Mouse (Mus musculus) spleen, postnatal 0 days (tissue): ENCODE data around the gene Lrrc8d. TPM values are rescaled to one million over a fixed set of nuclear protein-coding genes. Genes with fewer than 3 reads are reported as not detected.

Source experiments
- polyA plus RNA-seq: library from polyadenylated mRNA; unstranded; fragments of >200 nt; fragmentation: Nextera tagmentation; extraction: Ambion mirVana; gene quantifications from 2 replicates; pipeline ENCODE4 v1.2.1, GENCODE M21; 2015

Gene Lrrc8d
- 10.2 and 12.0 TPM in 2 replicates for polyA plus RNA-seq

DNA sequence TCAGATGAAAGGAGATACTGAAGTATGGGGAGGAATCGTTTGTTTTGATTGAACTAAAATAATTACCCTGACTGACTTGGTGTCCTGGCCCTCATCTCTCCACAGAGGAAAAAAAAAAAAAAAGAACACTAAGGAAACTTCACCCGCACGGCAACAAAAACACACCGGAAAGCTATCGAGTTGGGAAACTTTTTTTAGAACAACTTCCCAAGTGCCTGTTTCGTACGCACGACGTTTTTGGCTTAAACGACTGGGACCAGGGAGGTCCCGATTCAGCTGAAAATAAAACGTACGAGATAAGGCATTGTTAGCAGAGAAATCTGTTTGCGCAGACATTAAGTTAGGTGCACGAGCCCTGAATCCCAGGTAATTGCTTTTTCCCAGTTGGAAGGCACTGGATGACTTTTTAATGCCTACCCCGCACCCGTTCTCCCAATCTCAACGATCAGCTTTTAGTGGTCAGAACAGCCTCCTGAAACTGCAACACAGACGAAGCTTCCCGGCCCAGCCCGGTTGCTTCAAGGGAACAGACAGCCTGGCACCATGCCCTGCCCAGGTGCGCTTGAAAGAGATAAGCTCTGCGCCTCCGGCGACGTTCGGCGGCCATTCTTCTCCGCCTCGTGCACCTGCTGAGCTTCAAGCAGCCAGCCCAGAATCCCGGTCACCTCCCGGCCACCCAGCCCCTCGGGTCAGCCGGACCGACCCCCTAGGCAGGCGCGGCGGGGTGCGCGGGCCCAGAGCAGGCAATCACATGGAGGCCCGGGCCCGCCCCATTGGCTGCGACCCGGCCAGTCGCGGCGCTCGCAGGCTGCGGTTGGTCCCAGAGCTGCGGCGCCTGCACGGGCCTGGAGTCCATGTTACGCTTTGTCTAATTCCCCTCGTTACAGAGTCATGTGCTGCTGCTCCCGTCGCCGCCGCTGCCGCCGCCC lies at the start of gene Lrrc8d:
Gene Lrrc8d, plus strand, starts transcription at position 829 of the 929 bp plus-strand sequence.

DNA sequence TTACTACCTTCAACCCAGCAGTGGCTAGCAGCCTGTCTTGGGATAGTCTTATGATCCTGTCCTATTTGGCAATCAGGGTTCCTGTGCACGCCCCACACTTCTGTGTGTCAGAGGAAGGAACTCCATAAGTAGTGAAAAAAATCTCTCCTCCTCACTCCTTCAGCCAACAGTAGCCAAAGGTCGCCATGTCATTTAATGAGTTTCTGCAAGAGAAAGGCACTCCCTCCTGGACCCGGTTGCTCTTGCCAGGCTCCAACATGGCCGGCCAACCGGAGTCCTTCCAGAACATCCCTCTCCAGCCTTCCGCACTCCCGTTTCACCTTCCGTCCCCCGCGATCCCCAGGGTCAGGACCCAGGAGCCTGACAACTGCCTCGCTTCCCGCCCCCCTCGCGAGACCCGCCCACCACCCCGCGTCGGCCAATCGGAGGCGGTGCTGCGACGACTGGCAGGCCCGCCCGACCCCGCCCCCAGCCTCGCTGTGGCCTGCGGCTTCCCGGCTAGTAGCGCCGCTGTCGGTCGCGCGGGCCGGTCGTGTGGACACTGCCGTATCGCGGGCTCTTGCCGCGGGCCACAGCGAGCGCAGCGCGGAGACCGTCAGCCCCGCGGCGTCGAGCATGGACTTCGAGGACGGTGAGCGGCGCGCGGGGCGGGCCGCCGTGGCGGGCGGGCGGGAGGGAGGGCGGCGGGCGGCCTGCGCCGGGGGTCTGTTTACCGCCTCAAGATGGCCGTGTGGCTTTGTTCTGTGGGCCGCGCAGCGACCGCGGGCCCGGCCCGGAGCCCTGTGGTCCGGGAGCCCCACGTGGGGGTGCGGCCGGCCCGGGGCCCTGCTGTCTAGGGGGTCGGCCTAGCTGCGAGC lies 176.5 kb downstream of the Lrrc8d start, which contains the start of gene Zfp326:
Gene Zfp326, plus strand, starts transcription at position 498 of the 857 bp plus-strand sequence.

Other genes with a start within 250 kb of the Lrrc8d start
- 26.3 and 26.5 TPM in 2 replicates for gene Lrrc8c, start 180.6 kb upstream of the Lrrc8d start, polyA plus RNA-seq
- gene Zfp326, start 176.6 kb downstream of the Lrrc8d start, polyA plus RNA-seq, result 18.2 and 21.1 TPM in 2 replicates